Mouse (Mus musculus) liver, postnatal 0 days (tissue): ENCODE measurements at regions not wholly inside any gene's neighbourhood (a gene's known extent, or its start where the extent isn't known, plus 50 kb on each side); places are given as distances from the start of the nearest gene placed in this dataset.

Experiments used
- CTCF ChIP-seq: sonication (generic); IDR thresholded peaks from 2 replicates; pipeline ENCODE4 v1.5.1; 2016; ENCODE audit warnings: antibody characterized with exemption, low read depth
- EP300 ChIP-seq: IDR thresholded peaks from 2 replicates; pipeline ENCODE4 v1.6.1; 2016; ENCODE audit warnings: antibody characterized with exemption, low read depth, mild to moderate bottlenecking

GRCm38 (mm10) chr1:126971777-126972421, 141.3 kb upstream of the Nckap5 start:
- TF ChIP-seq CTCF (no peak), EP300 (no peak)
